Mouse (Mus musculus): ENCODE measurements at regions not wholly inside any gene's neighbourhood (a gene's known extent, or its start where the extent isn't known, plus 50 kb on each side); places are given as distances from the start of the nearest gene placed in this dataset.
"Not testable (repeated sequence)": the region's sequence is repeated elsewhere in the genome, so short reads cannot be mapped to it uniquely, and the experiment has no call there.

GRCm38 (mm10) chr19:9338971-9339370 is 203.5 kb upstream of the Asrgl1 start:
- DNase-seq: not testable (repeated sequence)

- not testable (repeated sequence) for DNase-seq
Observed at GRCm38 (mm10) chr19:9337447-9337846, 202.0 kb upstream of the Asrgl1 start.

DNA sequence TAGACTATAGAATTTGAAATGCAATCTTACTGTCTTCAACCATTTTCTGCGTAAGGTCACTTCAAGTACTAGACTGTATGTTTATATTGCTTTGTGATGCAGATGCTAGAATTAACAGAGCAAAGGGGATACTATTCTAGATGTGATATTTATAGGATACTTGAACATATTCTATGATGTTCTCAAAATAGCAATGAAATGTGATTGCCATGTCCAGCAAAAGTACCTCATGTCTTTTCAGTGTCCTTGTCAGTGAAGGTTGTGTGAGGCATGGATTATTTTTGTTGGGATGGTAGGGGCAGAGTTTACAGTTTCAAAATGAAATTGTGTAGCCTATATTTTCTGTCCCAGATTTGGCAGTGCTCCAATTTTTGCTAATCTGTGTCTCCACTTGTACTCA is 182.5 kb upstream of the Asrgl1 start:
- DNase-seq: not testable (repeated sequence)

GRCm38 (mm10) chr19:9316162-9316561 is 180.7 kb upstream of the Asrgl1 start:
- DNase-seq: not testable (repeated sequence)

- peak; percentile 38 for DNase-seq
Observed at GRCm38 (mm10) chr19:9283176-9283575, 147.7 kb upstream of the Asrgl1 start.

- DNase-seq: not testable (repeated sequence)
Observed at GRCm38 (mm10) chr19:9234676-9235075, 99.2 kb upstream of the Asrgl1 start.

Data from cerebellum, adult 9-10 months (tissue).